Mouse (Mus musculus): ENCODE data around the gene Ddi1. TPM values are rescaled to one million over a fixed set of nuclear protein-coding genes. Genes with fewer than 3 reads are reported as not detected.
"Not testable (repeated sequence)": the region's sequence is repeated elsewhere in the genome, so short reads cannot be mapped to it uniquely, and the experiment has no call there.

Gene Ddi1
- polyA plus RNA-seq, 1 experiment from 2014 or later, result 0.08 TPM

DNA sequence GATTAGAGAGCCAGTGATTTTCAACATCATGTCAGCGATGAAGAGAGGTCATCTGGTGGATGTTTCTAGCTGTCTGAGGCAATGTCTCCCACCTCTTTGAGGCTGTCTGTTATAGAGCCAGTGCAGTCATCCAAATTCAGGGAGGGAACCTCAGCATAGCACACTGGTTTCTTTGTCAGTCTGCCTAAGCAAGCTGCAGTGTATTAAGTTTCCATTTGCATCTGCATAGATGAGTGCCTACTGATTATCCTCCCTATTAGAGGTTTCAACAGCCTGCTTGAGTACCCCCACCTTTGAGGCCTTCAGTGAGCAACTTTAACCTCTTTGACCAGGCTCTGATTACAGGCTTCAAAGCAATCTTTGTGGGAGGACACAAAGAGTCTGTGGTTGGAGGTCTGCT lies 17.1 kb upstream of the Ddi1 start:
- ATAC-seq (replicated peaks; ENCODE audit: low FRiP score, low read depth), result peak; percentile 83; the same call in 1 of the 2 replicates
- 38% methylated on average over 1 of the region's 1 CpGs for WGBS

DNA sequence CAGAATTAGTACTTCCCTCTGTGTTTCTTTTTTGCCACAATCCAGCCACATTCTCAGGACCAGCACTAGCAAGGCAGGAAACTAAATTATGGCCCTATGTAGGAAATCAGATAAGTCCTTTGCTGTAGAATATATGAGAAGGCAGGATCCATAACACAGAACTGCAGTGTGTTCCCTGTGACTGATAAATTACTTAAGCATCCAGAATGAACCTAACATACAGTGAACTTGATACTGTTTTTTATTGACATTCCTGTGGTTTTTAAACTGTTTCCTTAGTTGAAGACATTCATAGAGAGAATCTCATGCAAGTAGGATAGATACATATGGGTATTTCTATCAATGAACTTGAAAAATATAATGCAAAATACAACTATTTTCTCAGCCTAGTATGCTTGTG lies 7.9 kb upstream of the Ddi1 start:
- Histone ChIP-seq H3K4me2 (ENCODE audit: low read length) (no peak overlapping the region), H3K4me1 (replicated peaks; ENCODE audit: insufficient read depth, low read length) (no peaks in the 10 kb centered on the region), H3K9me3 (replicated peaks; ENCODE audit: low read length) (no peaks in the 10 kb centered on the region), H3K9ac (ENCODE audit: low read depth, low read length) (no peak overlapping the region), H3K4me3 (replicated peaks; ENCODE audit: low read depth, low read length) (no peak overlapping the region), H3K36me3 (ENCODE audit: insufficient read depth, low read length) (no peaks in the 10 kb centered on the region), H3K27ac (no peak overlapping the region), H3K27me3 (ENCODE audit: insufficient read depth, low read length) (no peaks in the 10 kb centered on the region)
- no peak for ATAC-seq (replicated peaks; ENCODE audit: low FRiP score, low read depth)
- peak; percentile 60 for DNase-seq (ENCODE audit: low spot score)
- no peak for TF ChIP-seq CTCF (IDR thresholded peaks at IDR 0.05; ENCODE audit: low read depth)

More for the DNA sequence above, 17.1 kb upstream of the Ddi1 start:
- peak; percentile 74 for DNase-seq (ENCODE audit: low spot score)
- Histone ChIP-seq H3K36me3 (ENCODE audit: insufficient read depth, low read length) (no peaks in the 10 kb centered on the region), H3K9me3 (replicated peaks; ENCODE audit: low read length) (no peaks in the 10 kb centered on the region), H3K4me3 (replicated peaks; ENCODE audit: low read depth, low read length) (no peak overlapping the region), H3K27me3 (ENCODE audit: insufficient read depth, low read length) (no peaks in the 10 kb centered on the region), H3K4me1 (replicated peaks; ENCODE audit: insufficient read depth, low read length) (no peaks in the 10 kb centered on the region), H3K9ac (ENCODE audit: low read depth, low read length) (no peak overlapping the region), H3K4me2 (ENCODE audit: low read length) (no peak overlapping the region), H3K27ac (no peak overlapping the region)
- TF ChIP-seq CTCF (IDR thresholded peaks at IDR 0.05; ENCODE audit: low read depth), result no peak

GRCm38 (mm10) chr9:6276395-6276794 lies 6.7 kb upstream of the Ddi1 start:
- 58% methylated on average over 1 of the region's 1 CpGs for WGBS
- TF ChIP-seq CTCF (IDR thresholded peaks at IDR 0.05; ENCODE audit: low read depth), result no peak
- no peak for DNase-seq (ENCODE audit: low spot score)

GRCm38 (mm10) chr9:6264820-6265219 lies 4.8 kb downstream of the Ddi1 start:
- Histone ChIP-seq H3K4me2 (ENCODE audit: low read length) (no peak overlapping the region), H3K9me3 (replicated peaks; ENCODE audit: low read length) (no peaks in the 10 kb centered on the region), H3K27me3 (ENCODE audit: insufficient read depth, low read length) (no peaks in the 10 kb centered on the region), H3K4me1 (replicated peaks; ENCODE audit: insufficient read depth, low read length) (no peaks in the 10 kb centered on the region), H3K27ac (no peak overlapping the region), H3K36me3 (ENCODE audit: insufficient read depth, low read length) (no peaks in the 10 kb centered on the region), H3K4me3 (replicated peaks; ENCODE audit: low read depth, low read length) (no peak overlapping the region), H3K9ac (ENCODE audit: low read depth, low read length) (no peak overlapping the region)
- DNase-seq (ENCODE audit: low spot score) (no peak), ATAC-seq (replicated peaks; ENCODE audit: low FRiP score, low read depth) (no peak)
- WGBS, result 80% methylated on average over 2 of the region's 2 CpGs
- no peak for TF ChIP-seq CTCF (IDR thresholded peaks at IDR 0.05; ENCODE audit: low read depth)

More at GRCm38 (mm10) chr9:6276395-6276794, 6.7 kb upstream of the Ddi1 start:
- no peak overlapping the region for H3K4me2 ChIP-seq (ENCODE audit: low read length)
- H3K4me3 ChIP-seq (replicated peaks; ENCODE audit: low read depth, low read length), result no peak overlapping the region
- no peaks in the 10 kb centered on the region for H3K36me3 ChIP-seq (ENCODE audit: insufficient read depth, low read length)
- no peaks in the 10 kb centered on the region for H3K9me3 ChIP-seq (replicated peaks; ENCODE audit: low read length)
- ATAC-seq (replicated peaks; ENCODE audit: low FRiP score, low read depth), result no peak
- no peaks in the 10 kb centered on the region for H3K27me3 ChIP-seq (ENCODE audit: insufficient read depth, low read length)
- no peak overlapping the region for H3K27ac ChIP-seq
- no peaks in the 10 kb centered on the region for H3K4me1 ChIP-seq (replicated peaks; ENCODE audit: insufficient read depth, low read length)
- H3K9ac ChIP-seq (ENCODE audit: low read depth, low read length), result no peak overlapping the region

DNA sequence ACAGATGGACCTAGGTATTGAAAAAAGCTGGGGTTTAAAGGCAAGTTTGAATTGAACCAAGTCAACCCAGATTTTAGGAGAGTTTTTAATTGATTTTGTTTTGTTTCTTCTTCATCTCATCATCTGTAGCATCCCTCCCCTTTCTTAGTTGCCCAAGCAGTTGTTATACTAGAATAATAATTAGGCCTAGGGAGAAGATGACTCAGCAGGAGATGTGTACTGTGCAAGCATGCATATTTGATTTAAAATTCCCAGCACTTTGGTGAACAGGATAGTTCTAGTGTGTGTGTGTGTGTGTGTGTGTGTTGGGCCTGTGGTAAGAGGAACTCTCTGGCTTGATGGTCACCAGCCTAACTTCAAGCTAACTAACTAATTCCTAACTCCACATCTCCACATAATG lies 12.6 kb downstream of the Ddi1 start:
- no peaks in the 10 kb centered on the region for H3K36me3 ChIP-seq (ENCODE audit: insufficient read depth, low read length)
- no peak overlapping the region for H3K4me3 ChIP-seq (replicated peaks; ENCODE audit: low read depth, low read length)
- TF ChIP-seq CTCF (IDR thresholded peaks at IDR 0.05; ENCODE audit: low read depth), result no peak
- H3K9me3 ChIP-seq (replicated peaks; ENCODE audit: low read length), result no peaks in the 10 kb centered on the region
- ATAC-seq (replicated peaks; ENCODE audit: low FRiP score, low read depth) (no peak), DNase-seq (ENCODE audit: low spot score) (no peak)
- no peak overlapping the region for H3K27ac ChIP-seq
- no peaks in the 10 kb centered on the region for H3K4me1 ChIP-seq (replicated peaks; ENCODE audit: insufficient read depth, low read length)
- H3K9ac ChIP-seq (ENCODE audit: low read depth, low read length), result no peak overlapping the region
- no peak overlapping the region for H3K4me2 ChIP-seq (ENCODE audit: low read length)
- no peaks in the 10 kb centered on the region for H3K27me3 ChIP-seq (ENCODE audit: insufficient read depth, low read length)

DNA sequence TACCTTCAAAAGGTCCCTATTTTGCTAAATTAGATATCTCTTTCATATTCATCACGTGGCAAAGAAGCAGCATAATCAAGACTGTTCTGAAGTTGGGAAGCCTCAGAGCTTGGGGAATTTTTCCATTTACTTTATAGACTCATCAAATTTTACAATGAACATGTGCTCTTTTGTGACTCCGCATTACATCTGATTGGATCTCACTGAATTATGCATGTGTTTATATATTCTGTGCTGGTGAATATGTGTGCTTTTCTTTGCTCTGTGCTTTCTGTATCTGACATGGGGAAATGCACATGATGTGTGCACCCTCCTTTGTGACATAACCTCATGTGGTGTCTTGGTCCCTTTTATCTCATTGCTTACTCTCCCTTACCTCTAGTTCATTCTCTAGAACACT lies 17.7 kb downstream of the Ddi1 start:
- H3K4me3 ChIP-seq (replicated peaks; ENCODE audit: low read depth, low read length), result no peak overlapping the region
- no peak overlapping the region for H3K27ac ChIP-seq
- no peak overlapping the region for H3K9ac ChIP-seq (ENCODE audit: low read depth, low read length)
- TF ChIP-seq CTCF (IDR thresholded peaks at IDR 0.05; ENCODE audit: low read depth), result no peak
- H3K36me3 ChIP-seq (ENCODE audit: insufficient read depth, low read length), result no peaks in the 10 kb centered on the region
- H3K4me2 ChIP-seq (ENCODE audit: low read length), result no peak overlapping the region
- H3K4me1 ChIP-seq (replicated peaks; ENCODE audit: insufficient read depth, low read length), result no peaks in the 10 kb centered on the region
- DNase-seq (ENCODE audit: low spot score) (no peak), ATAC-seq (replicated peaks; ENCODE audit: low FRiP score, low read depth) (no peak)
- 87% methylated on average over 2 of the region's 2 CpGs for WGBS
- H3K27me3 ChIP-seq (ENCODE audit: insufficient read depth, low read length), result no peaks in the 10 kb centered on the region
- no peaks in the 10 kb centered on the region for H3K9me3 ChIP-seq (replicated peaks; ENCODE audit: low read length)

DNA sequence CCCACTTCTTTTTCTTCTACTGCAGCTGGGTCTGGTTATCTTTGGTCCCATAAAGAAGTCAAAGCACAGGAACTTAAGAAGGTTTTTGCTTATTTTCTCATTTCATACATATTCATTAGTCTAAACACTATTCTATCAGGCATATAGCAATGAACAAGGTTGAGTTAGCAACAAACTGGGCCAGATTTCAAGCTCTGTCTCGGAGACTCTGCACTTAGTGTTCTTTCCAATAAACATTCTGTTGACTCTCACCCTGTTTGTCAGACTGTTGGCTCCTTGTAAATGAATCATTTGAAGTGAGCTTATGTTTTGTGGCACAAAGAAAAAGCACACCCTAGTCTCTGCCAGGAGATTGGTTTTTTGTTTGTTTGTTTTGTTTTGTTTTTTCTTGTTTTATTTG lies 19.3 kb downstream of the Ddi1 start:
- no peaks in the 10 kb centered on the region for H3K27me3 ChIP-seq (ENCODE audit: insufficient read depth, low read length)
- no peak overlapping the region for H3K4me3 ChIP-seq (replicated peaks; ENCODE audit: low read depth, low read length)
- H3K9ac ChIP-seq (ENCODE audit: low read depth, low read length), result no peak overlapping the region
- H3K4me2 ChIP-seq (ENCODE audit: low read length), result no peak overlapping the region
- H3K27ac ChIP-seq, result no peak overlapping the region
- peak; percentile 29 for DNase-seq (ENCODE audit: low spot score)
- no peaks in the 10 kb centered on the region for H3K36me3 ChIP-seq (ENCODE audit: insufficient read depth, low read length)
- TF ChIP-seq CTCF (IDR thresholded peaks at IDR 0.05; ENCODE audit: low read depth), result no peak
- H3K9me3 ChIP-seq (replicated peaks; ENCODE audit: low read length), result no peaks in the 10 kb centered on the region
- 50% methylated on average over 1 of the region's 1 CpGs for WGBS
- no peak for ATAC-seq (replicated peaks; ENCODE audit: low FRiP score, low read depth)
- no peaks in the 10 kb centered on the region for H3K4me1 ChIP-seq (replicated peaks; ENCODE audit: insufficient read depth, low read length)

DNA sequence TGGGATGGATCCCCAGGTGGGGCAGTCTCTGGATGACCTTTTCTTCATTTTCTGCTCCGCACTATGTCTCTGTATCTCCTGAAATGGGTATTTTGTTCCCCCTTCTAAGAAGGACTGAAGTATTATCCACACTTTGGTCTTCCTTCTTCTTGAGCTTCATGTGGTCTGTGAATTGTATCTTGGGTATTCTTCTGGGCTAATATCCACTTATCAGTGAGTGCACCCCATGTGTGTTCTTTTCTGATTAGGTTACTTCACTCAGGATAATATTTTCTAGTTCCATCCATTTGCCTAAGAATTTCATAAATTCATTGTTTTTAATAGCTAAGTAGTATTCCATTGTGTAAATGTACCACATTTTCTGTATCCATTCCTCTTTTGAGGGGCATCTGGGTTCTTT lies 33.7 kb downstream of the Ddi1 start:
- not testable (repeated sequence) for H3K36me3 ChIP-seq (ENCODE audit: insufficient read depth, low read length); ATAC-seq (replicated peaks; ENCODE audit: low FRiP score, low read depth); H3K4me3 ChIP-seq (replicated peaks; ENCODE audit: low read depth, low read length); H3K9me3 ChIP-seq (replicated peaks; ENCODE audit: low read length); H3K27ac ChIP-seq; H3K4me1 ChIP-seq (replicated peaks; ENCODE audit: insufficient read depth, low read length); DNase-seq (ENCODE audit: low spot score); H3K4me2 ChIP-seq (ENCODE audit: low read length); H3K27me3 ChIP-seq (ENCODE audit: insufficient read depth, low read length); H3K9ac ChIP-seq (ENCODE audit: low read depth, low read length)
- 97% methylated on average over 1 of the region's 1 CpGs for WGBS

Measured in kidney, postnatal 0 days (tissue).